Mouse (Mus musculus): ENCODE results near the gene E2f8. TPM values are rescaled to one million over a fixed set of nuclear protein-coding genes. Genes with fewer than 3 reads are reported as not detected.

The E2f8 gene
- total RNA-seq, 4 experiments from 2014 or later, result 0.09 to 0.45 TPM; not detected in 2

- DNase-seq (ENCODE audit: low spot score in 2 of 2), result no peak
These were observed 59.7 kb downstream of the E2f8 start for GRCm38 (mm10) chr7:48821654-48822053.

Other genes with a start within 250 kb of the E2f8 start
- not detected for gene Mrgprb3, start 237.8 kb downstream of the E2f8 start, total RNA-seq (2022)
- 10 to 100 TPM; 20.7 to 25.0 (median 22.7) TPM for gene Zdhhc13, start 92.6 kb downstream of the E2f8 start, total RNA-seq (2022)
- gene Csrp3, start 33.6 kb downstream of the E2f8 start, total RNA-seq (2022), result not detected
- 100 to 1,000 TPM in 2 of 4 experiments, 10 to 100 TPM in 2; 87.2 to 113 (median 96.0) TPM for gene Nav2, start 27.1 kb upstream of the E2f8 start, total RNA-seq (2022)